Mouse (Mus musculus): ENCODE measurements at regions not wholly inside any gene's neighbourhood (a gene's known extent, or its start where the extent isn't known, plus 50 kb on each side); places are given as distances from the start of the nearest gene placed in this dataset.

DNA sequence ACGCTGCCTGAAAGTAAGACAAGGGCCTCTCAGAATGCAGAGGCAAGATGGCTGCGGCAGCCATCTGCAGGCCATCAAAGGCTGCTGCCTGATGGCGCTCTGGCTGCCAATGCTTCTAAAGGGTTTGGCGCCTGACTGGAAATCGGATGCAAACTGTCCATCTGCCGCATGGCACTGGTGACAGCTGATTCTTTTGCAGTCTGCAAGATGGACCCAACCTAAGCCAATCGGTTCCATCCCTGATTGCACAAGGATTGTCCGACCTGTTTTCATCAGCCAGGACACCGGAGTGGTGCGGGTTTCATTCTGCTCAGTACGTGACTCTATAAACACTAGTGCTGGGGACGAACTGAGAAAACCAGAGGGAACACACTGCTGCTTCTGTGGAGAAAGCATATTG lies 183.1 kb upstream of the Tbc1d5 start:
- DNase-seq (ENCODE audit: low read depth in 1 of 2, low spot score in 2 of 2) = no peak
- Histone ChIP-seq H3K4me3 (ENCODE audit: extremely low read depth, insufficient read depth, insufficient read length) (no peak overlapping the region), H3K27ac (ENCODE audit: insufficient read depth, low read length) (no peak overlapping the region), H3K27me3 (ENCODE audit: control insufficient read depth, insufficient read depth, low read length) (no peaks in the 10 kb centered on the region), H3K36me3 (ENCODE audit: control insufficient read depth, insufficient read depth, low read length) (no peaks in the 10 kb centered on the region), H3K4me1 (ENCODE audit: control insufficient read depth, insufficient read depth, insufficient read length) (no peaks in the 10 kb centered on the region)
- TF ChIP-seq CTCF (IDR thresholded peaks at IDR 0.05; ENCODE audit: extremely low read depth, insufficient read depth, insufficient read length, insufficient replicate concordance) (no peak), POLR2A (IDR thresholded peaks at IDR 0.05; ENCODE audit: low read depth, low read length) (no peak)
- WGBS = 94% methylated on average over 12 of the region's 12 CpGs

DNA sequence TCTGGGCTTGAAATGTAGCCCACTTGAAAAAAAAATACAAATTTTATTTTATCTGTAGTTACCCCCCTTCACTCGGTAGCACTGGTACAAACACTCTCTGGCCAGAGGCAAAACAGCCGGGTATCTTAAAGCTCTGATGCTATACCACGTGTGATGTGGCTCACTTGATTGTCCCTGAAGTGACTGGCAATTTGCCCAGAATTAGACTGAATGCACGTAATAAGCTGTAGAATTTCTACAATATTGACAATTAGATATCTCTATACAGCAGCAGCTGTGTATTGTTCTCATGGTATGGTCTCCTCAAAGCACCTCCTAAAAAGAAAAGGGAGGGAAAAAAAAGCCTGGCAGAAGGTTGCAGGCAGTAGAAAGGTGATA lies 179.2 kb upstream of the Tbc1d5 start:
- no peaks in the 10 kb centered on the region for H3K4me1 ChIP-seq (ENCODE audit: control insufficient read depth, insufficient read depth, insufficient read length)
- no peak overlapping the region for H3K27ac ChIP-seq (ENCODE audit: insufficient read depth, low read length)
- DNase-seq (ENCODE audit: low read depth in 1 of 2, low spot score in 2 of 2) = no peak
- no peaks in the 10 kb centered on the region for H3K36me3 ChIP-seq (ENCODE audit: control insufficient read depth, insufficient read depth, low read length)
- H3K27me3 ChIP-seq (ENCODE audit: control insufficient read depth, insufficient read depth, low read length) = no peaks in the 10 kb centered on the region
- WGBS = 73% methylated on average over 4 of the region's 4 CpGs
- TF ChIP-seq POLR2A (IDR thresholded peaks at IDR 0.05; ENCODE audit: low read depth, low read length) = no peak
- no peak for TF ChIP-seq CTCF (IDR thresholded peaks at IDR 0.05; ENCODE audit: extremely low read depth, insufficient read depth, insufficient read length, insufficient replicate concordance)
- H3K4me3 ChIP-seq (ENCODE audit: extremely low read depth, insufficient read depth, insufficient read length) = no peak overlapping the region

DNA sequence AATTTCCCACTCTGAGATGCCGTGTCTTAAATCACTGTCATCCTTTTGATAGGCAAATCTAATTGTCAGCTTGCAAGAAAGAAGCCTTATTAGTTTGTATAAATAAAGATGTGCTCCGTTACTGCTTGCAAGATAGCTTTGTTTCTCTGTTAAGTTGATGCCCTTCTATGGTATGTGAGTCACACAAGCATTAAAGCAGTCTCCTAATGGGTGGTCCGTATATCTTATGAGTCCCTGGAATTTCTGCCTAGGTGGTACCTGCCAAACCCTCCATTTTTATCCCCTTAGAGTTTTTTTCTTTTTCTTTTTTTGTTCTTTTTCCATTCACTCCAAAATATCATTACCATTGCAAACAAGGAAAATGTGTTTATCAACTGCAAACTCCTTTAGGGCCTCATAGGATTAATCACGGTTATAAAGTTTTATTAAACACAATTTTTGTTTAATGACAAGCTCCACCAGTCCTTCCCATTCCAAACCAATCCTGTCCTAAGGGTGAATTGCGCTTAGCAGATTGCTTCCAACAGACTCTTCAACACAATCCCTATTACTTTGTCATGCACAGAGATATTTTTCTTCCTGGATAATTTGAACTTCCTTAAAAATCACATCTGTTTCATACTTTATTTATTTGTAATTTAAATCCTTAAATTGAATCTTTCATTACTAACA lies 178.7 kb upstream of the Tbc1d5 start:
- Histone ChIP-seq H3K4me1 (ENCODE audit: control insufficient read depth, insufficient read depth, insufficient read length) (no peaks in the 10 kb centered on the region), H3K27me3 (ENCODE audit: control insufficient read depth, insufficient read depth, low read length) (no peaks in the 10 kb centered on the region), H3K4me3 (ENCODE audit: extremely low read depth, insufficient read depth, insufficient read length) (no peak overlapping the region), H3K36me3 (ENCODE audit: control insufficient read depth, insufficient read depth, low read length) (no peaks in the 10 kb centered on the region), H3K27ac (ENCODE audit: insufficient read depth, low read length) (no peak overlapping the region)
- no peak for DNase-seq (ENCODE audit: low read depth in 1 of 2, low spot score in 2 of 2)
- TF ChIP-seq POLR2A (IDR thresholded peaks at IDR 0.05; ENCODE audit: low read depth, low read length) = no peak
- no peak for TF ChIP-seq CTCF (IDR thresholded peaks at IDR 0.05; ENCODE audit: extremely low read depth, insufficient read depth, insufficient read length, insufficient replicate concordance)
- WGBS = 90% methylated on average over 5 of the region's 5 CpGs

DNA sequence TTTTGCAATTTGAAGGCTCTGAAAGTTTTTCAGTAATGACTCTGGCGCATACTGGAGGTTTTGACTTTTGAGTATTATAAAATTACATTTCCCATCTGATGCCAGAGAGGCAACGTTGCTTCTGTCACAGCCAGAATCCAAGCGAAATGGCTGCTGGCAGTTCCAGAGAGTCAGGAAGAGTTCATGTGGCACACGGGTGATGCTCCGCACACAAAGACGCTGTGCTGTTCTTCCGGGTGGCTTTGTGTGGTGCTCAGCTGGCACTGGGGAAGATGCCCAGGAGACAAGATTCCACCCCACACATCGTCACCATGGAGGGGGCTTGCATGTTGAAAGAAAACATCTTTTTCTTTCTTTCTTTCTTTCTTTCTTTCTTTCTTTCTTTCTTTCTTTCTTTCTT lies 177.3 kb upstream of the Tbc1d5 start:
- 88% methylated on average over 8 of the region's 8 CpGs for WGBS
- H3K4me1 ChIP-seq (ENCODE audit: control insufficient read depth, insufficient read depth, insufficient read length) = no peaks in the 10 kb centered on the region
- H3K27ac ChIP-seq (ENCODE audit: insufficient read depth, low read length) = no peak overlapping the region
- TF ChIP-seq POLR2A (IDR thresholded peaks at IDR 0.05; ENCODE audit: low read depth, low read length) = no peak
- TF ChIP-seq CTCF (IDR thresholded peaks at IDR 0.05; ENCODE audit: extremely low read depth, insufficient read depth, insufficient read length, insufficient replicate concordance) = no peak
- no peak for DNase-seq (ENCODE audit: low read depth in 1 of 2, low spot score in 2 of 2)
- no peaks in the 10 kb centered on the region for H3K27me3 ChIP-seq (ENCODE audit: control insufficient read depth, insufficient read depth, low read length)
- H3K36me3 ChIP-seq (ENCODE audit: control insufficient read depth, insufficient read depth, low read length) = no peaks in the 10 kb centered on the region
- H3K4me3 ChIP-seq (ENCODE audit: extremely low read depth, insufficient read depth, insufficient read length) = no peak overlapping the region

DNA sequence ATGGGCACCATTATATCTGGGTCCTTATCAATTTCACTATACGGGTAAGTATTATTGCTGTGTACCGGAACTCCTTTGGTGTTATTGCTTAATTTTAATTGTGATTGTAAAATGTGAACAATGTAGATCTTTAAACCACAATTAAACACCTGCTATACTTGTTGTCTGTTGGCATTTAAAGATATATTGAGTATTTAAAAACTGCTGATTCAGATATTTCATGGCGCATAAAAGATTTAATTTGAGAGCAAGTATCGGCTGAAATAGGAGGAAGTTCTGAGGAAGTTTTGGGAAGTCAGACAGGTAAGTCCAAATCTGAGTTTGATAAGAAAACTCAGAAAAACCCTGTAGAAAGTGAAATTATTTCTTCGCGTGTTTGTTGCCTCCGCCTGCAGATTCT lies 142.7 kb upstream of the Tbc1d5 start:
- WGBS = 81% methylated on average over 7 of the region's 7 CpGs
- no peak for DNase-seq (ENCODE audit: low read depth in 1 of 2, low spot score in 2 of 2)
- Histone ChIP-seq H3K4me1 (ENCODE audit: control insufficient read depth, insufficient read depth, insufficient read length) (no peaks in the 10 kb centered on the region), H3K4me3 (ENCODE audit: extremely low read depth, insufficient read depth, insufficient read length) (no peak overlapping the region), H3K27ac (ENCODE audit: insufficient read depth, low read length) (no peak overlapping the region), H3K27me3 (ENCODE audit: control insufficient read depth, insufficient read depth, low read length) (no peaks in the 10 kb centered on the region), H3K36me3 (ENCODE audit: control insufficient read depth, insufficient read depth, low read length) (no peaks in the 10 kb centered on the region)
- no peak for TF ChIP-seq CTCF (IDR thresholded peaks at IDR 0.05; ENCODE audit: extremely low read depth, insufficient read depth, insufficient read length, insufficient replicate concordance)
- TF ChIP-seq POLR2A (IDR thresholded peaks at IDR 0.05; ENCODE audit: low read depth, low read length) = no peak

DNA sequence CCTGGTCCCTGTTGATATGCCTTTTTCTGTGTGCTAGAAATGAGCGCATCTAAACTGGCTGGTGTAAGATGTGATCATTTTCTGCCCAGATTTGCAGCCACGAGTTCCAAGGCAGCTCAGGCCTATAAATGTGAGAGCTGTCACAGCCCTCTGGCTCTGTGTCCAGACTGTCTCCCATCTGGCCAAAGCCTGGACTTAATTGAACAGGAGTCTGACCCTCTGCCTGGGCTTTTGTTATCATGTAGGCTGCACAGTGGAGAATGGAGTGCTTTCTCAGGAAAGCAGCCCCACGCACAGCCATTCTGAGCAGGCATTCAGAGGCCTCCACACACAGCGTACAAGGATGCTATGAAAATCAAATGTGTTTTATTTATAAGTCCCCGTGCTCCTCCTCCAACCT lies 141.9 kb upstream of the Tbc1d5 start:
- H3K27ac ChIP-seq (ENCODE audit: insufficient read depth, low read length) = no peak overlapping the region
- no peak for DNase-seq (ENCODE audit: low read depth in 1 of 2, low spot score in 2 of 2)
- no peak overlapping the region for H3K4me3 ChIP-seq (ENCODE audit: extremely low read depth, insufficient read depth, insufficient read length)
- no peaks in the 10 kb centered on the region for H3K27me3 ChIP-seq (ENCODE audit: control insufficient read depth, insufficient read depth, low read length)
- H3K36me3 ChIP-seq (ENCODE audit: control insufficient read depth, insufficient read depth, low read length) = no peaks in the 10 kb centered on the region
- TF ChIP-seq CTCF (IDR thresholded peaks at IDR 0.05; ENCODE audit: extremely low read depth, insufficient read depth, insufficient read length, insufficient replicate concordance) (no peak), POLR2A (IDR thresholded peaks at IDR 0.05; ENCODE audit: low read depth, low read length) (no peak)
- 91% methylated on average over 5 of the region's 5 CpGs for WGBS
- H3K4me1 ChIP-seq (ENCODE audit: control insufficient read depth, insufficient read depth, insufficient read length) = no peaks in the 10 kb centered on the region

DNA sequence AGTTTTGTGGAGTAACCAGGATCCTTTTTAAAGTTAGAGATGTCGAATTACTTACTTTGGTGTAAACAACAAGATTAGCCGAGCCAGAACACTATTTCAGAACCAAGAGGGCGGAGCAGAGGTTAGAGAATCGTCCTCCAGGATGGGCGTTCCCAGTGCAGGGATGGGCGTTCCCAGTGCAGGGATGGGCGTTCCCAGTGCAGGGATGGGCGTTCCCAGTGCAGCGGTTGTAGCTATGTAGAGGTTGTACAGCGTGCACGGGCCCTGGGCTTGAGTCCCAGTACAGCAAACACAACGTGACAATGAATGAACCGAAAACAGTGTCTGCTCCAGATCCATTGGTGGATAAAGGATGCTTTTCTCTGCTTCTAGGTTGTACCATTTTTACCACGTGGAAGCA lies 125.8 kb upstream of the Tbc1d5 start:
- 90% methylated on average over 14 of the region's 14 CpGs for WGBS
- H3K36me3 ChIP-seq (ENCODE audit: control insufficient read depth, insufficient read depth, low read length) = no peaks in the 10 kb centered on the region
- no peak for DNase-seq (ENCODE audit: low read depth in 1 of 2, low spot score in 2 of 2)
- TF ChIP-seq CTCF (IDR thresholded peaks at IDR 0.05; ENCODE audit: extremely low read depth, insufficient read depth, insufficient read length, insufficient replicate concordance) (no peak), POLR2A (IDR thresholded peaks at IDR 0.05; ENCODE audit: low read depth, low read length) (no peak)
- no peak overlapping the region for H3K4me3 ChIP-seq (ENCODE audit: extremely low read depth, insufficient read depth, insufficient read length)
- H3K27me3 ChIP-seq (ENCODE audit: control insufficient read depth, insufficient read depth, low read length) = no peaks in the 10 kb centered on the region
- H3K27ac ChIP-seq (ENCODE audit: insufficient read depth, low read length) = no peak overlapping the region
- H3K4me1 ChIP-seq (ENCODE audit: control insufficient read depth, insufficient read depth, insufficient read length) = no peaks in the 10 kb centered on the region; the same call in 1 of the 2 replicates

Data from spleen, adult 2 months (tissue).